Mouse (Mus musculus) kidney, postnatal 4 days (tissue): Measurements from ENCODE around the gene Rtcb.
A peak's percentile ranks its signal among the peaks of the same experiment; 100 is the strongest.

Source experiments
- DNase-seq, 2 experiments: peaks; one replicate each; pipeline ENCODE4 v3.0.0; 2021; ENCODE audit warnings: mixed read lengths in 2 of 2

Gene Rtcb

DNA sequence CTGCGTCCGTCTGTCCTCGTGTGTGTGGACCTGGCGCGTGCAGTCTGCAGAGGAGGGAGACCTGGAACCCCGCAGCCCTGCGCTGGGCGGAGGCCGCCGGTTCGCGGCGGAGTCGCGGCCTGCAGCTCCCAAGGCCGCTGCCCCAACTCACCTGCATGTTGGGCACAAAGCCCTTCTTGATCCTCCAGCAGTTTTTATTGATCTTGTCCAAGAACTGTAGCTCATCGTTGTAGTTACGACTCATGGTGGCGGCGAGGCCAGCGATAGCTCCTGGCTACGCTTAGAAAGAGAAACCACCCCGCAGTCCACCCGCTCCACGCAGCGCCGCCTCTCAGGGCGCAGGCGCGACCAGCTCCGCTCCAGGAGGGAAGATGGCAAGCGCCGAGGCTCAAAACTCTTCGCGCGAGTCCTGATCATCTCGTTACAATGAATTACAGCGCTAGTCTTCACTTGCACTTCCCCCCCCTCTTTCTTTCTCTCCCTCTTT is at the start of gene Rtcb:
Gene Rtcb (minus strand): TSS at position 360 of the 487 bp plus-strand sequence.
- DNase-seq, result peak; percentile 99

DNA sequence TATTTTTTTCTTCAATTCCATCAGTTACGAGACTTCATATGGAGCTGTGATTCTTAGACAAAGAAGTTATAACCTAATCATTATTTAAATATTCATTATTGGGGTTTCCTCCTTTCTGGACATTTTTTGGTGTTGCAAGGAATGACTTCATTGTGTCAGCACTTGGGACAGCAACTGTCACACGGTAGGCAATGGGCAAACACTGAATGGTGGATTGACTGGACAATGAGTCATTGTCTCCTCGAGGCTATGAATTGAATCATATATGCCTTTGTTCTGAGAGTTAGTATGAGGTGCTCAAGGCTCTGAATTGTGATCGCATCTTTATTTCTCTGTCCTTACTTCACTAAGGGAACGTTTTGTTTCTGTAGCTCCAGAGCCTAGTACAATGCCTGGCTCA is 48.8 kb upstream of the Rtcb start:
- no peak for DNase-seq

DNA sequence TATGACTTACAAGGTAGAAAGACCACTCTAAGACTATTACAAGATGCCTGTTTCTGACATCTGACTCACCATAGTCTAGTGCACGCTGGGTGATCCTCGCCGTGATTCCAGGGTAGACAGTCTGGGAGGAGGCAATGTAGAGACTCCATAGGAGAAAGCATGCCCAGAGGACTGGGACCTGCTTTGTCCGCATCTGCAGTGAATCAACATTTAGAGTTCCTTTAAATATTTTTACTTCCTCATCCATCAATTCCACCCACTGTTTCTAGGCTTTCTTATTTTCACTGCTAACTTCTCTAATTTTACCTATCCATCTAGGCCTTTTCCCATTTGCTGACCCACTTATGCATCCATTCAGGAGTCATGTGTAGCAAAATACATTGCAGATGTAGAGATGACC is 42.8 kb upstream of the Rtcb start:
- no peak for DNase-seq

DNA sequence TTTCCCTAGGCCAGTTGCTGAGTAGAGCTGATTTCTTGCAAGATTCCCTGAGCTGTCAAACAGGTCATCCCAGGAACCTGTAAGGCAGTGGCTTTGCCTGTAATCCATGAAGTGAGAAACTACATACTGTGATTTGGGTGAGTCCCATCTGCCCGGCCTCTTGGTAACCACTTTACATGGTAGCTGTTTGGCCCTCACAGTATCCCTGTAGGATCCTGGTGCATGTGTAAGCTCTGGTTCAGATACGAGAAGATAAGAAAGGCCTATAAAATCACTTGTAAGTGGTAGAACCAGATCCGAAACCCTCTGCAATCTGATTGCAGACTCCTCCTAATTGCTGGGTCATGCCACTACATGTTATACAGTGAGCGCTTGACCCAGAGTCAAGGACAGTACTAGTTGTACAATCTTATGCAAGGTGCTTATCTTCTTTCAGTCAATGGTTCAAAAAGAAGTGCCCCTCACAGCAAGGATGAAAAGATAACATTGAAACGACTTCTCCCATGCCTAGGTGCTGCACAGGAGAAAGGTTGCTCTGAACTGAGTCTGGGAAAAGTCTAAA is 37.0 kb upstream of the Rtcb start:
- DNase-seq, result no peak

DNA sequence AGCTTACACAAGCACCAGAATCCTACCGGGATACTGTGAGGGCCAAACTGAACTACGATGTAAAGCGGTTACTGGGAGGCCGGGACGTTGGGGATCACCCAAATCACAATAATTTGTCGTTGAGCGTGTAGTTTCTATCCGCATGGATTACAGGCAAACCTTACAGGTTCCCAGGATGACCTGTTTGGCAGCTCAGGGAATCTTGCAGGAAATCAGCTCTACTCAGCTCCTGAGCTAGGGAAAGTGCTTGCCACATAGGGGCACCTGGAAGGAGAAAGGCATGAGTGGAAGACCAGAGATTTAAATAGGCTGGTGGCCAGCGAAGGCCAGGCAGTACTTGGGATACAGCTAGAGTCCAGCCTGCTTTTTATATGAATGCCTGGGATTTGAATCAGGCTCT is 36.2 kb upstream of the Rtcb start:
- DNase-seq, result no peak

DNA sequence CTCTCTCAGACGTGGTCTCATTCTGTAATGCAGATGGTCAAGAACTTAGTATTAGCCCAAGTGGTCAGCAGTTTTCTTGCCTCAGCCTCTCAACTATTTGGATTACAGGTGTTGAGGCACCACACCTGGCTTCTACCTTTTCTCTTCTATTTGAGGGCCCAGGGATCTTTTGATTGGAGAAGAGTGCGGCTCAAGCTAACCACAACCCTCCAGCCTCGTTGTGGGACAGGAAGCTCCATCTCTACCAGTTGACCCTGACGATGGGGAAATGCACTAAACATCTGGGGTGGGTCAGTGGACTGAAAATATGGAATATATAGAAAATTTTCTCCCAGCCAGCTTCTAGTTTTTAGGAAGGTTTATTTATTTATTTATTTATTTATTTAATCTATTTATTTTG is 34.8 kb upstream of the Rtcb start:
- no peak for DNase-seq

DNA sequence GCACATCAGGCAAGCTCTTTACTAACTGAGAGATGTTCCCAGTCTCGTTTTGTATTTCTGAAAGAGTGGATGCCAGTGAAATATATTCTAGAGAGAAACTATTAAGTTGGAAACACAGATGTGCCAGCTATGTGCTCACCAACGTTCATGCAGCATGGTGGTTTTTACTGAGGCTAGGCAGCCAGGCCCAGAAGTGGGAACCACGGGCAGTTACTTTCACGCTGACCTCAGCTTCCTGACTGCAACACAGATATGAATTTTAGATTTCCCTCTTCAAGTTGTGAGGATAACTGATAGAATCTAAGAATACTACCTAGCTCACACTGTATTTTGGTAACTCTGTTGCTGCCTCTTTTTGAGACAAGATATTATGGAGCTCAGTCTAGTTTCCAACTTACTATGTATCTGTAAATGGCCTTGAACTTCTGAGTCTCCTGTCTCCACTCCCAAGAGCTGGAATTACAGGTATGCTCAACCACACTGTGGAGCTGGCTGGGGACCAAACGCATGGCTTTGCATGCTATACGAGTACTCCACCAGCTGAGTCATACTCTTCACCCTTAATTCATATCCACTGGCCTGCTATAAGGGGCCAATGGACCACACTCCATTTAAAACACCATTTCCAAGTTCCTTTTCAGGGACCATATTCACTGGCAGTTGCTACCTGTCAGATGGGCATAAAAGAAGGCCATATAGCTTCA is 31.9 kb upstream of the Rtcb start:
- no peak for DNase-seq

DNA sequence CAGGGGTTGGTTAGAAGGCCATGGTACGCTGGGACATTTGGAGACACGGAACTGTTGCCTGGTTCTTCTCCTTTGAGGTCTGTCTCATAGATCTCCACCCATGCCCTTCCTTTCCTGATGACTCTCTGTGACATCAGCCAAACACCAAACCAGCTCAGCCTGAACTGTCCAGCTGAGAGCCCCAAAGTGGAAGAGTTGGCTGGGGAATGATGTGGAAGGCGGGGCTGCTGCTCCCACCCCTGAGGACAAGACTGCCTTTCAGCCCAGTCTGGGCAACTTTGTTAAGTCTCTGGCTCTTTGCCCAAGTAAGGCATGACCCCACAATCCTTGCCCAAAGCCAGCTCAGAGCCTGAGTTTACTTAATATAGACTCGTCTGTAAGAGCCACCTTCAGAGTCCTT is 15.3 kb upstream of the Rtcb start:
- no peak for DNase-seq

DNA sequence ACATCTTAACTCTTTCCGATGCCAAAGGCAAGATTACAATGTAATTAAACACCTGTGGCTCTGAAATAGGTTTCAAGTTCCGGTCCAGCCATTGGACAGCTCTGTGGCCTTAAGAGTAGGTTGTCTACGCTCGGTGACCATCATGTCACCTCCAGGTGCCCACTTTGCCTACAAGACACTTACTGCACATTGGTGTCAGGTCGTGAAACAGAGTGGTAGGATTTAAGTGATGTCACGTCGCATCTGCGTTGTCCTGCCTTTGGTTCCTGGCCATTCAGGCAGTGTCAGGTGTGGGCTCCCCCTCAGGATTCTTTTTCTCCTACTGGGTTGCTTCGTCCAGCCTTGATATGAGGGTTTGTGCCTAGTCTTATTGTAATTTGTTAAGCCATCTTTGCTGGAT is 14.2 kb upstream of the Rtcb start:
- no peak for DNase-seq

DNA sequence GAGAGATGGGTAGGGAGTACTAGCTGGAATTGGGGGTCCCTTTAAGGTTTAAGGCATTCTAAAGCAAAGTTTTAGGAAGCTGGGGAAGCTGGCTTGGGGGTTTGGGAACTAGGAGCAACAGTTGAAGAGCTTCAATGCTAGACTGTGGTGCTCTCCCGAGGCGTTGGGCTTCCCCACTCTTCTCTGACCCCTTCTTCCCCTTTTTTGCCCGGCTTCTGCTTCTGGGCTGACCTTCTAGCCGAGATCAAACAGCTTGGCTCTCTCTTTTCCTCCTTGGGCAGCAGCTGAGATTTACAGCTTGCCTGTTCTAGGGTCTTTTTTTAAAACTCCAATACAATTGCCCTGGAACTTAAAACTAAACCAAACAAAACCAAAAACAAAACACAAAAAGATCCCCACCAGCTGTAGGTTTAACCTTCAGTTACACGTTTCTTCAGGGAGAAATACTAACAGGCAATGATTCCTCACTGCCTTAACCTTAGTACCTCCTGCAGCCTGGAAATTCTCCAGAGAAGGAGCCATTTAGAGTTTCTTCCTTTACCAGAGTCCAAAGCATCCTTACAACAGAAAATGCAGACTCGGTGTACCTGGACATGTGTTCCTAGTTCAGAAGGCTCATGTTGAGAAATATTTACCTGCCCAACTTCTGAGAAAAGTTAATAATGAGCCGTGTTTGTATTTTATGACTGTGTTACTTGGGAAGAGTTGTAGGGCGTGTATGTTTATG is 12.4 kb upstream of the Rtcb start:
- no peak for DNase-seq

DNA sequence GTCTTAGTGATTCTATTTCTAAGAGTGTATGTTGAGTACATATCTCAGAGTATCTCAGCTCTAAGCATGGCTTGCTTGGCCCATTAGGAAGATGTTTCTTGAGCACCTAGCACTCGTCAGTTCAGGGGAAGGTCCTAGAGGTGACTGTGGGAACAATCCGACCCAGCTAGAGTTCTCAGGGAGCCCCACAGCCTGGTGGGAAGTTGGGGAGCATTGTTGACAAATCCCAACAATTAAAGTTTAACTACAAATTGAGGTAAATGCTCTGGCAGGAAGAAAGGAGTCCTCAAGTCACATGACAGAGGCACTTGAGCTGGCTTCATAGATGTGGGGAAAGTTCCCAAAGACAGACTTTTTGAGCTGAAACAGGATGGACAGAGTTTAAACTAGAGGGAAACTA is 11.1 kb upstream of the Rtcb start:
- no peak for DNase-seq

DNA sequence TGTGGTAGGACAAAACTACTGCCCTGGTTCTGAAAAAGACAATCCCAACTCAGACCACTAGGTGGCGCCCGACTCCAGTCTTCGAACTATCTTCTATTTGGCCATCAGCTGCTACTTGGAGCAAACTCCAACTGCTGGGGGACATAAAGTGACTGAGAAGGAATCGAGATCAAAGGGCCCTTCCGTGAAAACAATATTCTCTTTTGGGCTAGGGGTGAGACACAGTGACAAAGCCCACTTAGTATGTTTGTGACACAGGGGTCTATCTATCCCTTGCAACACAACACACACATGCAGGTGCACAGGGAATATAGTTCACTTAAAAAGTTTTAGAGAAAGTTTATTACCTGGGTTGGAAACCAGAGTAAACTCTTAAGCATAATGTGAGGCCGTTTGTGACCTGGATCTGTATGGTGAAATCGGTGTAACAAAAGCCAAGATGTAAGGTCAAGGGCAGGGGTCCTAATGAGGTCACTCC is 10.6 kb upstream of the Rtcb start:
- peak; percentile 90 to 91 for DNase-seq

DNA sequence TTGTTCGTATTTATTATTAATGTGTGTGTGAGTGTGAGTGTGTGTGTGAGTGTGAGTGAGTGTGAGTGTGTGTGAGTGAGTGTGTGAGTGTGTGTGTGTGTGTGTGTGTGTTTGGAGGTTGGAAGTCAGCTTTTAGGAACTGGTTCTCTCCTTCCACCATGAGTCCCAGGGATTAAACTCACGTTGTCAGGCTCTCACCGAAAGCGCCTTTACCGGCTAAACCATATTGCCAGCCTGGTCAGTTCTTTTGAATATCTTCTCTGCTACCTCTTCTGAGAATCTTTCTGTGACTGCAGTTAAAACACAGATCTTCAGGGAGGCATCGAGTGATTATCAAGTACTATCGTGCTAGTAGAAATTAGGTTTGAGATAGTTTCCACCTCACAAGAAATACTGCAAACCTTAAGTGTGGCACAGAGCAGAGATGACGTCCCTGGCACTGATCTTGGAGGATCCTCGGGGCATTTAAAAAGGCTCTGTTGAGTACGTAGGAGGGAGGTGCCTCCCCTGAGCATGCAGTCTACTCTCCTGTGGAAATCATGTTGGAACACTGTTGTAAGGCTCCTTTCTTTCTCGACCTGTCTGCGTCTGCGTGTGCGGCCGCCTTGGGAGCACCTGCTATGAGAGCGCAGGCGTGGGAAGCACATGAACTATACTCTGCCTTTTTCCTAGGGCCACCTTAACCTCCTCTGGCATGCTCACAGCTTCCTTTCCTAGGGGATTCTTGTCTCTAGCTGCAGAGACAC is 10.0 kb upstream of the Rtcb start:
- DNase-seq, result no peak

DNA sequence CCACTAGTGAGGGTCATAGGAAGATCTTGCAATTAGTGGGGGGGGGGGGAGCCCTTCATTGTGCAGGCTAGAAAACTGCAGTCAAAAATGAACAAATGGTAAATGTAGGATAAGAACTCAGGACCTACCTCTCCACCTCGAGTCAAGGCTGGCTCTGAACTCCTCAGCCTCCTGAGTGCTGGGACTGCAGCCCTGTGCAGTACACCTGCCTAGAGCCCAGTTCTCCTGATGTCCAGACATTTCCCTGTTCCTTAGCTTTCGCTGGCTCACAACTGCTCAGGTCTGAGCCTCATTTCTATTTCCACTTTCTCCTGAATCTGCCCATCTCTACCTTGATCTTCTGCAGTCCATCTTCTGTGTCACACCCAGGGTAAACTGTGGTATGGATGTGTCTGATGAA is 8.9 kb upstream of the Rtcb start:
- no peak for DNase-seq

DNA sequence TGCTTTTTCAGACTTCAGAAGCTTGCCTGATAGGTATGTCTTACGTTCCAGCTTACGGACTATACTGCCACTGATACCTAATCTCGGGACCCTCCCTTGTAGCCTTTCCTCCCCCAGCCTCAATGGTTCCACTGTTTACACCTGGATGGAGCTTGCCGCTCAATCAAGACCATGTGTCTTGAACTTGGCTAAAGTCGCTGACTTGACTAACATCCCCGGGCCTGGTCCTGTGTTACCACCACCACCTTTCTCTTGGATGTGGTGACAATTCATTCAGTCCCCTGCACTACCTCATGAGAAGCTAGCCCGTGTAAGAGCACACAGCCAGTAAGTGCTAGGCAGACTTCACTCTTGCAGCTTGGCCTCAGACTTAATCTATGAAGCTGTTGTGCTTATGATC is 6.7 kb upstream of the Rtcb start:
- no peak for DNase-seq

DNA sequence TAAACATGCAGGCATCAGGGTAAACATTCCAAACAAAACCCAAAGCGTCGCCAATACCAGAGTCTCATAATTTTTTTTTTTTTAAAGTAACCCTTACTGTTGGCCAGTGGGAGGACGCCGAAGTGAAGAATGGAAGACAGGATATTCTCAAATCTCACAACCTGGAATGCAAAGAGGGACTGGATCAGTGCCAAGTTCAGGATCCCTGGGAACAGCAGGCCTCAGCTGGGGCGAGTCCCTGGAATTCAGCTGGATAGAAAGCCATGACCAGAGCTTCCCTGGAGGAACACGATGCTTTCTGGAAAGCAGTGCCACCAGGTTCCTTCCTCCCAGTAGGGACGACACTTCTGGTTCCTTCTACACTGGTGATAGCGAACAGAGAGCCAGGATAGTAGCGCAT is 5.3 kb upstream of the Rtcb start:
- DNase-seq, result peak; percentile 9 to 32

DNA sequence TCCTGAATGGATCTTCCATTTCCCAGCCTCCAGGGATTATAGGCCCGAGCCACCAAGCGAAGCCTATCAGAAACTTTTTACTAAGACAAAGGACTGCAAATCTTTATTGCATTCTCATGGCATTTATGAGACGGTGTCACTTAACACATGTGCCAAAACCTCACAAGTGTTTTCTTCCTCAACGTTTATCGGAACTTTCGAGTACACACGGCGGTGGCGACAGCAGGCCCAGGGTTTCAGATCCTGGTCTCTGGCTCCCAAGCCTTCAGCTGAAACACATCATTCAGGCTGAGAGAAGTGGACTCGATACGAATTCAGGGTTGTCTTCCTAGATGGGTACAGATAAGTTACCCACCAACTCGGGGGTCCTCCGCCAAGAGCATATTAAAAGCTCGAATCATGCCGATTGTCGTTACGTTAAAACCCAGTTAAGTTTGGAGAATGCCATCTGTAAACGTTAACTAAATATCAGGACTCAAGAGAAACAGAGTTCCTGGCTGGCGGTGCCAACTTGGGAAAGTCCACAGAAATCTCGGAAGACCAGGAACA is 678 bp downstream of the Rtcb start:
- peak in 1 of 2 experiments; percentile 28 for DNase-seq

DNA sequence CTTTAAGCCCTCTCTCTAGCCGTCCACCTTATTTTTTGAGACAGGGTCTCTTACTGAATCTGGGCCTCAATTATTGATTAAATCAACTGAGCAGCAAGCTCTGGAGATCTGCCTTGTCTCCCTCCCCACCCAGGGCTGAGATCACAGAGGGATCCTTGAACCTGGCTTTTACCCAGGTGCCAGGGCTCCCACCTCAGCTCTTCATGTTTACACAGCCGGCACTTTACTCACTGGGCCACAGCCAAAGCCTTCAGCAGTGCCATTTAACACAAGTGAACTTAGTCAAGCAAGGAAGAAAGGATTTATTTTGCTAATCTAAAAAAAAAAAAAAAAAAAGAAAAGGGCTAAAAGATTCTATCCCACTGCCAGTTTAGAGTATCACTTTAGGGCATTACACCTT is 3.2 kb downstream of the Rtcb start:
- no peak for DNase-seq

DNA sequence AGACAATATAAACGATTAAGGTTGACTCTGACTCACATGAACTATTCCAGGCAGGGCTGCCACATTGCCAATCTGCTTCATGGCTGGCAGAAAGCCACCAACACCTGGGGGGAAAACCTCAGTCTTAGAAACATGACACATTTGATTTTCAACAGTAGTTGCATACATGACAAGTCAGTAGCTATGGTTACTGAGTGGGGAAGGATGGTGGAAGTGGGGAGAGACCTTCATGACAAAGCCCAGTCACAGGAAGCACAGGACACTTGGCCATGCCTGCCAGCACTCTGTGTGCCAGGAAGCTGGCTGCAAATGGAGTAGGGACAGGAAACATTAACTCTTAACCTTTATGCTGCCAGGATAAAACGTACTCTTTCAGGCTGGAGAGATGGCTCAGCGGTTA is 4.2 kb downstream of the Rtcb start:
- DNase-seq, result peak; percentile 10 to 19

DNA sequence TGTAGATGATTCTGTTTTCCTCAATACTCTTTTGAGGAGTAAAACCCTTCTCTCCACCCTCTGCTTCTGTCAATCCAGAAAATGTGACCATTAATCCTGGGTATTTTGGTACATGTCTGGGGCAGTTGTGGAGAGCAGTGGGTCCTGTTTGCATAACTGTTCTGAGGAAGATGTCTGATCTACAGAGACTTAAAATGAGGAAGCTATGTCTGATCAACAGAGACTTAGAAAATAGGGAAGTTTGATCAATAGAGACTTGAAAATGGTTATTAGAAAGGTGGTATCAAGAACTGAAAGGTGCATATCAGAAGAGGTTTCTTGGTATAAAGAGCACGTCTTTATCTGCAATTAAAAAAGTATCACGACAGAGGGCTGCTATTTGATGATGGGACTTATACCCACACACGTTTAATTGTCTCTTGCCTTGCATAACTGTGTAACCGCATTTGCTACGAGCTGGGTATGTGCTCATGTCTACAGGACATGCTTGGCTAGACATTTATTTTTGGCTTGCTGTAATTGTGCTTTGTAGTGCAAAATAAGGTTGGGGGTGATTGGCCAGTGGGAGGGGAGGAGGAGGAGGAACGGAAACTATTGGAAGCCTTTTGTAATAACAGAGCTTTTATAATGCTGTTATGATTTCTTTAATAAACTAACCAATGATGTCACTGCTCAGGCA is 5.7 kb downstream of the Rtcb start:
- DNase-seq, result no peak

DNA sequence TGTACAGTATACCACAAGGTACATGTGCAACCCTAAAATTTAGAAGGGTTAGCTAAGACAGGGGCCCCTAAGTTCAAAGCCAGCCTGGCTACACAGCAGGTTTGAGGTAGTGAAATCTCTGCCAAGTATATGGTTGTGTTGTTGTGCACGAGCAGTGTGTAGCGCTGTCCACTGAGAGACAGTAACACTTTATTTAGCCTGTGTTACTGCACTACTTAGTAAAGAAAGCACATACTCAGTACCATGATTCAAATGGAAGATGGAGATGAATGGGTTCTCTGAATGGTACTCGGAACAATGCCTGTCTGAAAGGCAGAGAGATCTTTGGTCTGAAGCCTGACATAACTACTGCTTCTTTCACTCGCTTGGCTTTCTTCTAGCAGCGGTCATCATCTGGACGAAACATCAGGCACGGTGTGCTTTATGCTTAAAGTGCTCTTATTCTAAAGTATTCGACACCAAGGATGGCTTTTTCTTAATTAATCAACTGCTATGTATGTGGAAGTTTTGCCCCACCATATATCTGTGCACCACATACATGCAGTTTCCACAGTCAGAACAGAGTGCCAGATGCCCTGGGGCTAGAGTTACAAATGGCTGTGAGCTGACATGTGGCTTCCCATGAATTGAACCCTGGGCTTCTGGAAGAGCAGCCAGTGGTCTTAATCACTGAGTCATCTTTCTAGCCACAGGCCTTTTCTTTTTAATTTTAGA is 9.0 kb downstream of the Rtcb start:
- DNase-seq, result no peak
